Mouse (Mus musculus) thymus, postnatal 36 days (tissue): ENCODE measurements around the gene Ceacam16.

ENCODE experiments used
- DNase-seq, 2 experiments: peaks; one replicate each; pipeline ENCODE4 v3.0.0; 2022; ENCODE audit warnings: mixed read lengths in 2 of 2

The Ceacam16 gene

DNA sequence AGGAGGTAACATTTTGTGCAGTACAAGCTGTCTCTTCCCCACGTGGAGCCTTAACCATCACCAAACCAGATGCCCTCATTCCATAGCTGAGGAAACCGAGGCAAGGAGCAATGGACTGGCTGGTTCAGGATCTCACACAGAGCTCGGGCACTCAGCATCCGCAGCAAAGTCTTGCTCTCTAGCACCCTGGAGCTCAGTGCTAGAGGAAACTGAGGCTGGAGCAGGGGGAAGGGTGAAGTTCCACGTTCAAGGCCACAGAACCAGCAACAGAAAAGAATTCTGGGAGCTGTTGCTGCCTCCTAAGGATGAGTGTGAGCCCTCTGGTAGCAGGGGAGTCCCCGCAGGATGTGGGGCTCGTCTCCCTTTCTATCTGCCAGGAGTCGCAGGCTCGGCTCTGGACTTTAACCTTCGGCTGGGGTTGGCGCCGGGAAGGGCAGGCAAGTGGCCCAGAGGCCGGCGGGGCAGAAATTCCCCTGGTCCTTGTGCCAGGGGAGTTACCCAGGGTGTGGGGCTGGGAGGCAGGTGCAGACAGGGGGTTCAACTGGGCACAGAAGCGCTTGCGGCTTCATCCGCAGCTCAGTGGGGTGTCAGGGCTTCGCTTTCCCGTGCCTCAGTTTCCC, 18.1 kb downstream of the Ceacam16 start:
- DNase-seq: peak; percentile 31 to 44

DNA sequence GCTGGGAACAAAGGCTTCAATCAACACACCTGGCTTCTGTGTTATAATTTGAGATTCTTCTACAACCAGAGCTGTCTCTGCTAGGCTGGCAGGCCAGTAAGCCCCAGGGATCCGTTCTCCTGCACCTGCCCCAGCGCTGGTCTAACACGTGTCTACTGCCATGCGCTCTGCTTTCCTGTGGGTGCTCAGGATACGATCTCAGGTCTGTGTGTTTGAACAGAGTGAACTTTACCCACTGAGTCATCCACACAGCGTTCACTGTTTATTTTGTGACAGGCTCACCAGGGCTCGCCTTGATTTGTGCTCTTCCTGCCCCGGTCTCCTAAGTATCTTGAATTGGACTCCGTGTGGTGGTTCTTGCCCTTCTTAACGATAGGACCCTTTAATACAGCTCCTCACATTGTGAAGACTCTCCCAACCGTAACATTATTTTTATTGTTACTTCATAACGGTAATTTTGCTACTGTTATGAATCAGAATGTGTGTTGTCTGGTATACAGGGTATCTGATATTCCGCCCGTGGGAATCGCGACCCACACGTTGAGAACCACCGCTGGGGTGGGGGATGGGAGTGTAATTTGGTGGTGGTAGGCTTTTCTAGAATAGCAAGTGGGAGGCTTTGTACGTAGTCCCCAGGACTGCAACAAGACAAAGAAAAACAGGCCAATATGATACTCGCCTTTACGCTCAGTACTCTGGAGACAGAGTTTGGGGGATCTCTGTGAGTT, 19.2 kb downstream of the Ceacam16 start:
- DNase-seq: peak; percentile 64 to 82

DNA sequence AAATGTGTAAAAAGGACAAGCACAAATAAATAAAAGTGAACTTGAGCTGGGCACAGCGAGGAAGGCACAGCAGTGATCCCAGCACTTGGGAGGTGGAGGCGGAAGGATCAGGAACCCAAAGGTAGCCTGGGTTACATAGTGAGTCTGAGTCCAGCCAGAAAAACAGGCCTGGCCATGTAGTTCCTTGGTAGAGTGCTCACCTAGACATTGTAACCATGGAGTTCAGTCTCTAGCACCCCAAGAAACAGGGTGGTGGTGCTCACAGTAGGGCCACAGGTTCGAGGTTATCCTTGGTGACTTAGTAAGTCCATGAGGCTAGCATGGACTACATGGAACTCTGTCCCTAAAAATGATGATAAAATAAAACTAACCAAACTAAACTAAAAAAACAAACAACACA, 20.2 kb downstream of the Ceacam16 start:
- no peak for DNase-seq

DNA sequence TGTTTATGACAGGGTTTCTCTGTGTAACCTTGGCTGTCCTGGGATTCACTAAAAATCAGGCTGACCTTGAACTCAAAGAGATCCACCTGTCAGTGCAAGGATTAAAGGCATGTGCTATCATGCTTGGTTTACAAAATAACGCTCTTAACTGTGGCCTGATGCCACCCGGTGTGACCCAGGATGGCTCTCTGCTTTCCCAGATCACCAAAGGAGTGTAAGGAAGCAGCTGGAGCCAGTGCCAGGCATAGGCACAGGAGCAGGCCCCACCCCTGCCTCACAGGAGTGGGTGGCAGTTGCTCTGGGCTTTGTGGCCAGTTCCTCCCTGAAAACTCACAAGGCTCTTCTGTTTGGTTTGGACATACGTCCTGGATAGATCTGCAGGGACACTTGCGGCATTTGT, 20.7 kb downstream of the Ceacam16 start:
- DNase-seq: no peak

DNA sequence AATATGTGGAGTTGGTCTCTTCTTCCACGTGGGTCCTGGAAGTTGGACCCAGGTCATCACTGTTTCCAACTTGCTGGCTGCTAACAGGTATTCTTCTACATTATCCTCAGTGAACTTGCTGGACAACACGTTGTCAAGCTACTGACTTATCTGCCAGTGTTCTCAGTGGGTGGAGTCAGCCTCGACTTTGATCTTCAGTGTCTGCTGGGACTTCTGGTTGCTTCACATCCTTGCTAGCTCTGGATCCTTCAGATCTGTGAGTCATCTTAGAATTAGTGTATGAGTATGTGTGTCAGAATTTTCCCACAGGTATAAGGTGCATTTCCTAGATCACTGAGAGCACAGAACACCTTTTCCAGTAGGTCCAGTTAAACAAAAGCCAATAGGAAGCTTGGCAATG, 24.3 kb downstream of the Ceacam16 start:
- DNase-seq: no peak

DNA sequence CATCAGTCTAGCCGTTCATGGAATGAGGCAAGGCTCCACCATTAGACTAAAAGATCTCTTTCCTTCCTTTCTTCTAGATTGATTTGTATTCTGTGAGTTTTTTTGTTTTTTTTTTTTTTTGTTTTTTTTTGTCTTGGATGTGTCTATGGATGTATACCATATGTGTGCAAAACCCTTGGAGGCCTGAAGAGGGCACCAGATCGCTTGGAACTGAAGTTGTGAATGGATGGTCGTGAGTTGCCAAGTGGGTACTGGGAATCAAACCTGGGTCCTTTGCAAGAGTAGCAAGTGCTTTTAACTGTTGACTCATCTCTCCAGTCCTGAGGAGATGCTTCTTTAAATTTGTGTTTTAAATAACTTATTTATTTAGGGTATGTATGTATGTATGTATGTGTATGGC, 27.0 kb downstream of the Ceacam16 start:
- no peak for DNase-seq

DNA sequence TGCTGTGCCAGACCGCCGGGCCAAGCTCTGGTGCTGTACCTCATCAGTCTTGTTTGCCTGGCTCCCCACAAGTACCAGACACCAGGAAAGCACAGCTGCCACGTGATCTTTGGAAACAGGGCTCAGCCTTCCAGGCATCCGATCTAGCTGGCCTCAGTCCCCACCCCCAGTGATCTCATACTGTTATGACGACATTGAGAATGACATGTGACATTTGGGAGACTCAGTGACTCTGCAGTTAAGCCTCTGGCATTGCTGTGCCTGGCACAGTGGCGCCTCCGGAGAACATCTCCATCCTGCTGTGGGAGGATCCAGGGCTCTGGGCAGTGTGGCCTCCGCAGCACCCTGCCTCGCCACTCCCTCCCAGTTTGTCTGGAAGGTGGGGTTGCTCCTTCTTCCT, 29.3 kb downstream of the Ceacam16 start:
- no peak for DNase-seq

DNA sequence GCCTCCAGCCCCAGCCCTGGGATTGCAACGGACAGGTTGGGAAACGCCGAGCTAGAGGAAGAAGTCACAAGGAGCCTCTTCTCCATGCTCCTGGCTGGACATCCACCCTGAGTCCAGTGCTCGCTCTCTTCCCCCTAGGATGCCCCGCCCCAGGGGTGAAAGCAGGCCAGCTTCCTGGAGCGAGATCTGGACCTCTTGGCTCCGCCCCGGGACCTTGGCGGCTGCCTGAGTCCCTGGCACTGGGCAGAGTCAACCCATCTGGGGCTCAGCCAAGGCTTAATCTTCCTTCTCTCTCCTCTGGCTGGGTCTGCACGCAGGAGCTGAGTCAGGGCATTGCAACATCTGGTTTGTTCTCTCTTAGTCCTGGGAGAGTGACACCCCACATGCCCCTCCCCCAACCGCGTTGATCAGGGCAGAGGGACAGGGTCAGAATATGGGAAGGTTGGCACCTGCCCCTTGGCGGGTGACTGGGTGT, 30.4 kb downstream of the Ceacam16 start:
- DNase-seq: no peak

DNA sequence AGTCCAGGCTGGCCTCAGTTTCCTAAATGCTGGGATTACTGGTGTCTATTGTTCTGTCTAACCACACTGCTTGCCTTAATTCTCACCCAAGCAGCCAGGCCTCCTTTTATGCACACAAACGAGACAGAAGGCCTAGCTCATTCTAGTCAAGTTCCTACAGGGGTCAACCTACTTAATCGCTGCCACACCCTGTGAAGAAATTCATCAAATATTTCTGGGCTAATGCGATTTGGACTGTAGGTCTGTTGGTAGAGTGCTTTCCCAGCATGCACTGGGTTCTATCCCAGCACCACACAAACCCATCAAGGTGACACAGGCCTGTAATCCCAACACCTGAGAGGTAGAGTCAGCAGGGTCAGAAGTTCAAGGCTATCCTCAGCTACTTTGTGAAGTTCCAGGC, 31.4 kb downstream of the Ceacam16 start:
- DNase-seq: no peak

DNA sequence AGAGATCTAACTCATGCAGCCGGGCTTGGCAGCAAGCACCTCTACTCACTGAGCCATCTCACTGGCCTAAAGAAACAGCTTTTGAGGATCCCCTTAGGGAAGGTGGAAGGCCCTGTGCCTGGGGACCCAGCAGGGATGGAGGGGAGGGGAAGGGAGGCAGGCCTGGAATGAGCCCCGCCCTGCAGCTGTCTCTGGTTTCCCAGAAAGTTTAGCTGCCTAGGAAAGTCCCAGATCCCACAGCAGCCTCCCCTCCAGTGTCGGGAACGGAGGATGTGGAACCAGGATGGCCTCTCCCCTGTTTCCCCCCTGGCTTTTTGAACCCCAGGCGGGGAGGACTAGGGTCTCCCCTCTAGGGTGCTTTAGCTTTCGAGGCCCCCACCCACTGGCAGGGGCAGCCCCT, 34.3 kb downstream of the Ceacam16 start:
- no peak for DNase-seq

DNA sequence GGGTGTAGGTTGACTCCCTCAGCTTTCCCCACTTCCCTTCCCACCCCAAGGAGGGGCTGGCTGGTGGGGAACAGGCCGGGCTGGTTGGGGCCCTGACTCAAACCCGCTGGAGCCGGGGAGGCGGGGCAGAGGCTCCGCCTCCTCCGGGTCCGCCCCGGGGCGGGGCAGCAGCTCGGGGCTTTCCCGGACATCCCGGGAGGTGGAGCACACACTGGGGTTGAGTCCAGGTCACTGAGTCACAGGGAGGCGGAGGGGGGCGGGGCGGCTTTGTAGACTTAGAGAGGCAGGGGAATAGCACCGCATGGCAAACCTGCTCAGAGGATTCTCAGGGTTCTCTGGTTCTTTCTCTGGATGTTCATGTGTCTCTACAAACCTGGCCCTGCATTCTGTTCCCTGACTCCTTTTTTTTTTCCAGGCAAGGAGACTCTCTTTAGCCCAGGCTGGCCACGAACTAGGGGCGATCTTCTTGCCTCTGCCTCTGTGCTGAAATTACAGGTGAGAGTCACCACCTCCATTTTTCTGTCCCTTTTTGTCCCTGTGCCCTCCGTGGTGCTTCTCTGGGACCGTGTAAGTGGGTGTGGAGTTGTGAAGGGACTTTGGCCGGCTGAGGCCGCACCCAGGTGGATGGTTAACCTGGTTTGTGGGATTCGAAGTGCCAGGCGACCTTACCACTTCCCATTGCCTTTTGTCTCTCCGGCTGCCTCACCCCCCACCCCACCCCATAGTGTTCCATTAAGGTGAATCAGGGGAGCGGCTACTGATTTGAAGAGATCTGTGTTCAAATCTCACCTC, 36.7 kb downstream of the Ceacam16 start:
- DNase-seq: peak; percentile 67 to 76

DNA sequence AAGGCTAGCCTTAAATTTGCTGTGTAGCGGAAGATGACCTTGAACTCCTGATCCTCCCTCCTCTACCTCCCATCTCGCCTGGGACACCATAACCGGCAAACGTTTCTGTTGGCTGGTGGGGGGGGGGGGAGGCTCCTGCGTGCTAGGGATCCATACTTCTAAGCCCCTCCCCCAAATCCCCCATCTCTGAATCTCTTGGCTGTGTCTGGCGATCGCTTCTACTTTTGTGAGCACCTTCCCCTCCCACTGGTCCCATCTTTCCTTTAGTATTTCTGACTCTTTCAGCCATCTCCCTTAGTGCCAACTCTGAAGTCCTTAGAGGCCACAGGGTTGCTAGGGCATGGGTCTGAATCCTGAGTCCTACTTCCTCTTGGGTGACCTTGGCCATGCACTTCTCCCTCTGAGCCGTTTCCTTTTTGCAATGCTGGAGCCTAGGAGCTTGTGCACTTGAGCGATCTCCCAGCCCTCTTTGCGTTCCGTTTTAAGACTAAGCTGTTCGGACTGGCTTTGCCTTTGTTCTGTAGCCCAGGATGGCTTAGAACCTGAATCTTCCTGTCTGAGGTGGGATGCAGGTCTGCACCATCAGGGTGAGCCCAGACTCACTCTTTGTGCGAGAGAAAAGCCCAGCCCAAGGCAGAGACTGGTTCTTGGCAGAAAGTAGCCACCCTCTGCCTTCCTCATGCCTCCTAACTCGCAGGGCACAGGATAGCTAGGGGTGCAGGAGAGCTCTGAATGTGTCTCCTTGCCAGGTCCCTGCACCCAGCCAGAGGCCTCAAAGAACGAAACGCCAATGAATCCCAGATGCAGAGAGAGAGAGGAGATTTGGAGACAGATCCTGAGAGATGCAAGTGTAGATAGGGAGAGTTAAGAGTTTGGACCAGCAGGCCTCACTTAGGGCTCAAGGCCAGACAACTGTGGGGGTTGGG, 37.6 kb downstream of the Ceacam16 start:
- DNase-seq: no peak

DNA sequence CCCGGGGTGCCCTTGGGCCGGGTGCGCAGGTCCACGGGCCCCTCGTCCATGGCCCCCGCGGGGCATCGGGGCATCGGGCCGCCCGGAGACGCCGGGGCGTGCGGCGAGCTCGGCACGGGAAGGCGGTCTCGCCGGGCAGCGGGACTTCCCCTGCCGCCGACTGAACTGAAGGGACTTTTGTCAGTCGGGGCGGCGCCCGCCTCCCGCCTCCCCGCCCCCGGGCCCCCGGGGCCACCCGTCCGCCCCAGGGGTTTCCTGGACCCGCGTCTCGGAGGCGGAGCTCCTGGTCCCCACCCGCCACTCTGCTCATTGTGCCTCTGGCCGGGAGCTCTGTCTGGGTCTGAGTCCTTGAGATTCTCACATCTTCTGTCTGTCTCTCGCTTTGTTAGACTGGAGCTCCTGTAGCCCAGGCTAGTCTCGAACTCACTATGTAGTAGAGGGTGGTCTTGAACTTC, 38.5 kb downstream of the Ceacam16 start, which contains the start of gene Bcl3:
TSS of gene Bcl3 (minus strand) at position 167 of the 455 bp plus-strand sequence.
- peak; percentile 52 to 66 for DNase-seq

DNA sequence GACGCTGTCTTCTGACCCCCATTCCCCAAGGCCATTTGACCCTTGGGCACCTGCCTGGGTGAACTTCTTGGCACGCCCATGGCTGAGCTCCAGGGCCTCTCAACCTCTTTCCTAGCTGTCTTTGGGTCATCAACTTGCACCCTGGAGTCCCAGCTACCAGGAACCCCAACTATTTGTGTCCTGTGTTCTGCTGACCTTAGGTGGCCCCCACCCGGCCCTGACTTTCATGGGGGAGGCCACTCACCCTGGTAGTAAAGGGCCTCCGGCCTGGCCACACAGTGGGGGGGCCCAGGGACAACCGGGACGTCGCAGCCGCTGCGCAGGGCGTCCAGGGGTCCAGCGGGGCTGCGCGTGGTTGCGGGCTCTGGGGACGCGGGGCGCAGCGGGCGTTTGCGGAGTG, 38.9 kb downstream of the Ceacam16 start:
- DNase-seq: no peak

DNA sequence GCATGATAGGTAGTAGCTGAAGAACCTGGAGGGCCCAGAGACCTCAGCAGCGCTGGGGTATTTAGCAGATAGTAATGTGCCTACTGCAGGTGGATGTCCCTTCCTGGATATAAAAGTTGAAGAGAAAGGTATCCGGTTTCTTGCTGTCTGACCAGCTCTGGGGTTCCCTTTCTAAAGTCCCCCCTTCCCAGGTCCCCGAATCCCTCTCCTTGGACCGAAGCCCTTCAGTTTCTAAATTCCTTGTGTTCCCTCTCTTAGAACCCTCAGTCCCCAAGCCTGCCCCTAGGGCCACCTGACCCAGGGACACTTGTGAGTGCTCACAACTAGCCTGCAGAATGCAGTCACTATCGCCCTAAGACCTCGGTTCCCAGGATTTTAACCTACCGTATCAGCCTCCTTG, 39.5 kb downstream of the Ceacam16 start:
- no peak for DNase-seq

DNA sequence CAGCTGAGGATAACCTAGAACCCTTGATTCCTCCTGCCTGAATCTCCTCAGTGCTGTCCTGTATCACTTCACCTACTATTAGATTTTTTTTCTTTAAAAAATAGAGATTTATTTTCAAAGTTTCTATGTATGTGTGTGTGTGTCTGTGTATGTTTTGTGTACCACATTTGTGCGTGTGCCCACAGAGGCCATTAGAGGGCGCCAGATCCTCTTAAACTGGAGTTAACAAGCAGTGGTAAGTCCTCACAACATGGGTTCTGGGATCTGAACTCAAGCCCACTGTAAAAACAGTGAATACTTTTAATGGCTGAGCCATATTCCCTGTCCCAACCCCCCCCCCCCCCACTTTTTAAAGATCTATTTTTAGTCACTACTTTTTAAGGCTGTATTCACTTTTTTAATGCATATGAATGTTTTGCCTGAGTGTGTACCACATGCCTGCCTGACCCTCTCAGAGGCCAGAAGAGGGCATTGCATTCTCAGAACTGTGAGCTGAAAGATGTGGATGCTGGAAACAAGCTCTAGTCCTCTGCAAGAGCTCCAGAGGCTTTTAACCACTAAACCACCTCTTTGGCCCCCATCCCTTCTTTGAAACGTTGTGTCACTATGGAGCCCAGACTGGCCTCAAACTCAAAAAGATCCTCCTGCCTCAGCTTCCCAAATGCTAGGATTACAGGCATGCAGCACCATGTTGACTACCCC, 40.6 kb downstream of the Ceacam16 start:
- DNase-seq: no peak

DNA sequence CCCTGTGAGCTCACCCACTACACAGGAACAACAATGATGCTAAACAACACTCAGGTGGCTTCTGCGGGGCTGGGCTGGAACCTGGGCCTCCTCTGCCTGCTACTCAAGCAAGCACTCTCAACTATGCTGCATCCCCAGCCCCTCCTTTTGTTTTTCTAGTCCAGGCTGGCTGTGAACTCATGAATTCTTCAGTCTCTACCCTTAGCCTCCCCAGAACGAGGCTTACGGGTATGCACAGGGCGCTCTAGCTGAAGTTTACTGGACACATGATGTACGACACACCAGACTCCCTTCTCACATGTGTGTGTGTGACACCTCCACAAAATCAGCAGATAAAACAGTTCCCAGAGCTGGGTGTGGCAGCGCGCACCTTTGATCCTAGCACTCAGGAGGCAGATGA, 42.2 kb downstream of the Ceacam16 start:
- no peak for DNase-seq

DNA sequence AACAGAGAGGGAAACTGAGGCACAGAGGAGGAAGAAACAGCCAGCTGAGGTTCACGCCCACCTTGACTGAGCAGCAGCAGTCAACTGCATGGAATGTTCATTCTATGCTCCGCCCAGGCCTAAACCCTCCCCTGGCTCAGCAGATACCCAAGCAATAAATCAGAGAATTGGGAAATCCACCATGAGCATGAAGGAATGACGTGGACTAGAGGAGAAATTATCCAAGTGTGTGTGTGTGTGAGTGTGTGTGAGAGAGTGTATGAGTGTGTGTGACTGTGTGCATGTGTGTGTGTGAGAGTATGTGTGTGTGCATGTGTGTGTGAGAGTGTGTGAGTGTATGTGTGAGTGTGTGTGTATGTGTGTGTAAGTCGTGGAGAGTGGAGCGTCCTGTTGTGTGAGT, 42.7 kb downstream of the Ceacam16 start:
- DNase-seq: no peak

DNA sequence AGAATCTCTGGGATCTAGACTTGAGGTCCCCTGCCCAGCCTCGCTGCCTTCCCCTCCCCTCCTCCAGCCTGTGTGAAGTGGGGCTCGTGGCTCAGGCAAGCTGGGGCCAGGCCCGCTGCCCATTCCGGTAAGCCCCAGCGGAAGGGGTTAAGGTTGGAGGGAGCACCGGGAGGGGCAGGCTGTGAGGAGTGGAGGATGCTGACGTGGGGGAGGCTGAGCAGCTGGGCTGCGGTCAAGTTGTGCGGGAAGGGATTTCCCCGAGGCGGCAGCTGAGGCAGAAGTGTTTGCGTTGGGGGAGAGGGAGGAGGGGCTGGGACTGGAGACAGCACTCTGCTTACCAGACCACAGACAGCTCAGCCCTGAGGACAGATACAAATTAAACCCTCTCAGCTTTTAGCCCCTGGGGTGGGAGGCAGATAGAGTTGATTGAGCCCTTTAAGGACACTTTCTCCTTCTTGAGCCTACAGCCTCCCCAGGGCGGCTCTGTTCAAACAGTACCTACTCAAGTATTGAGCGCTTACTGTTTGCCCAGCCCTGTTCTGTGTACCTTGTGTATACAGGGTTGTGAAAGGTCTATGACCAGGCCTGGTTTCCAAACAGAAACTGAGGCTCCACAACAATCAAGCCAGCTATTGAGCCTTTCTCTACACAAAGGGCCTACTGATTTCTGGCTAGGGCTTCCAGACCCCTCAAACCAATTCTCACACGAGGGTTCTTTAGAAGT, 43.6 kb downstream of the Ceacam16 start:
- DNase-seq: peak; percentile 79 to 87

DNA sequence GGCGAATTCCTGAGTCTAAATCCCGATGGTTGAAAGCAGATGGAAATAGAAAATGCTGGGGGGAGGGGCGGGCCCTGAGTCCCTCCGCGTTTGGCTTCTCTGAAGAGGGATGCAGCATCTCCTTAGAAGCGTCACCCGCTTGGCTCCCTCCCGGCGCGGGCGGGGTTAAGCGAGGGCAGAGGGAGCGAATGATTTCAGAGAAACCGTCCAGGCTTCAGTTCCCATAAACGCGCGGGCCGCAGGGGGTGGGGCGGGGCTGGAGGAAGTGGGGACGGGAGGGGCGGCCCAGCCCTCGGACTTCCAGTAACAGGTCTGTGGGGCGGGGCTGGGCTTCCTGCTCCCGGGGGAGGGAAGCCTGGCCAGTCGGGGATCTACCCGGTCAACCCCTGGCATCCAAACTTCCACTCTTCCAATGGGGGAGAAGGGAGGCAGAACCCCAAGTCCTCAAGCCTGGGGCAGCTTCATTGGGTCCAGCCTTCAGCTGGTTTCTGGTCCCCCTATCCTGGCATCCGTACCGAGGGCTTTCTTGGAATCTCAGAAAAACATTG, 44.8 kb downstream of the Ceacam16 start:
- peak; percentile 70 to 76 for DNase-seq
